Mouse (Mus musculus) ES-Bruce4 (cell line): ENCODE data around the gene Ptgds.

Experiments
- CTCF ChIP-seq: IDR thresholded peaks from one replicate; pipeline ENCODE4 v1.8.1; 2011; ENCODE audit warnings: low read depth, low read length
- EP300 ChIP-seq: IDR thresholded peaks from 2 replicates; pipeline ENCODE4 v1.6.1; 2011; ENCODE audit warnings: low read depth, low read length; ENCODE audit not compliant: insufficient read depth
- POLR2A ChIP-seq: IDR thresholded peaks from one replicate; pipeline ENCODE4 v1.8.1; 2011; ENCODE audit warnings: low read length; ENCODE audit not compliant: insufficient read depth

- no peak for TF ChIP-seq CTCF
- no peak for TF ChIP-seq EP300
- TF ChIP-seq POLR2A: no peak
Observed at GRCm38 (mm10) chr2:25488671-25489068, 18.8 kb upstream of the Ptgds start.
